Mouse (Mus musculus): Measurements from ENCODE around the gene Pwp2. TPM values are rescaled to one million over a fixed set of nuclear protein-coding genes. Genes with fewer than 3 reads are reported as not detected.

The Pwp2 gene
- total and polyA plus RNA-seq, 3 experiments = 49.6 to 91.5 (median 62.4) TPM

DNA sequence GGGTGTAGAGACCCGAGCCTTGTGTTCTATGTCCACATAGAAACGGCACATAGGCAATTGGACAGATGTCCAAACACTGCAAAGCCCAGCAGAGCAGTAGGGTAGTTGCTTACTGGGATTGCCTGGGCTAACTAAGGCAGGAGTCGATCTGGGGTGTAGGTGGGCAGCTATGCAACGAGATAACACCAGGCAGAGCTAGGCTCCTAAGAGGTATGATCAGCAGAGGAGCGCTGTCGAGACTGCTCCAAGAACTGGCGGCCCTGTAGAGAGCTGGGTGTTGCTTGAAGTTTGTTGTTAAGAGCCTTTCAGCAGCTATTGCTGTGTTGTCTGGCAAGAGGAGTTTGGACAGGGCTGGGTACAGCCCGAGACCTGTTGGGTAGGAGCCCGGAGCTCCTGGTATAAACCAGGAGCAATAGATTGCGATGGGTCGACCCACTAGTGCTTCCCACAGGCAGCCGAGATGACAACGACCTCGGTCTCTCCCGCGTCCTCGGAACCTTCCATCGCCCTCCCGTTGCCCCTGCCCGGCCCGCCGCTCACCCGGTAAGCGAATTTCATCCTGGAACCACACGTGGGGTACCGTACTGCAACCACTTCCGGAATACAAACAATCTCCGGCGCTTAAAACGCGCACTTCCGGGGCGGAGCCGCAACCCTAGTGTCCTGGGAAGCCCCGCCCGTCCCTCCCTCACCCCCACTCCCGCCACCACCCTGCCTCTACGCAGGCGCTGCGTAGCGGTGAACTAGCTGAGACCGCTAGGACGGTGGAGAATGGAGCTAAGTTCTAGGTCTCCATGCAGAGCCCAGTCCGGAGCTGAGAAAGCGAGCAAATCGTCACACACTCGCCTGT is at the start of gene Pwp2 (continued):
- no peak for TF ChIP-seq BHLHE40 (IDR thresholded peaks at IDR 0.05; ENCODE audit: borderline replicate concordance, low read depth, low read length)
- 0 out of 2 replicates have a peak, but pooled peaks have one; percentile 19 for TF ChIP-seq ETS1 (IDR thresholded peaks at IDR 0.05; ENCODE audit: low read depth, low read length)
- TF ChIP-seq GATA1 (IDR thresholded peaks at IDR 0.05; ENCODE audit: low read depth, low read length) = no peak
- TF ChIP-seq MAZ (IDR thresholded peaks at IDR 0.05; ENCODE audit: low read depth, low read length) = peak; percentile 87
- TF ChIP-seq SMC3 (IDR thresholded peaks at IDR 0.05; ENCODE audit: low read depth, low read length) = 0 out of 2 replicates have a peak, but pooled peaks have one; percentile 5

DNA sequence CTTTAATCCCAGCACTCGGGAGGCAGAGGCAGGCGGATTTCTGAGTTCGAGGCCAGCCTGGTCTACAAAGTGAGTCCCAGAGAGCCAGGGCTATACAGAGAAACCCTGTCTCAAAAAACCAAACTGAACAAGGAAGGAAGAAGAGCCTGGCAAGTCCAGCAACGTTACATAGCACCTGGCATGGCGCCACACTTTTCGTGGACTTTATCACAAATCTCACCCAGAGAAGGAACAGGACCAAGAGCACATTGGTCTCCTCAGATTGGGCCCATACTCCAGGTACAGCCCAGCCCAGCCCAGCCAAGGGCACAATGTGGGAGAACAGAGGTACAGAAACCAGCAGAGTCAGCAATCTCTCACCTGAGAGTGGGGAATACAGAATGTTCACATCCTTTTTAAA is 48.8 kb upstream of the Pwp2 start:
- peaks cover 30% of the 10 kb centered on the region for H3K79me2 ChIP-seq (ENCODE audit: control insufficient read depth, insufficient read depth, low read length, poor library complexity)
- H3K9me3 ChIP-seq (replicated peaks; ENCODE audit: insufficient read depth, low read length) = no peaks in the 10 kb centered on the region
- peak; percentile 57 for DNase-seq (ENCODE audit: low read depth, low spot score)
- no peak overlapping the region for H3K27ac ChIP-seq (ENCODE audit: control insufficient read depth, low read depth, low read length)
- H3K9ac ChIP-seq (ENCODE audit: control insufficient read depth, low read depth, low read length, poor library complexity, severe bottlenecking) = no peak overlapping the region
- peaks cover 7 to 8% of the 10 kb centered on the region in 2 experiments; a peak in 3 of 4 replicates for H3K36me3 ChIP-seq (ENCODE audit: control insufficient read depth in 1 of 2, insufficient read depth in 2 of 2, low read length in 2 of 2)
- no peaks in the 10 kb centered on the region for H3K27me3 ChIP-seq (ENCODE audit: control insufficient read depth in 1 of 2, insufficient read depth in 2 of 2, low read length in 2 of 2)
- H3K4me1 ChIP-seq (ENCODE audit: control insufficient read depth in 1 of 2, insufficient read depth in 2 of 2, low read length in 2 of 2) = peaks cover 0 to 2% of the 10 kb centered on the region in 2 experiments; a peak in 1 of 4 replicates
- no peak overlapping the region for H3K4me3 ChIP-seq (ENCODE audit: control insufficient read depth in 1 of 2, insufficient read depth in 1 of 2, low read depth in 2 of 2, low read length in 2 of 2)
- TF ChIP-seq MAFK (IDR thresholded peaks at IDR 0.05; ENCODE audit: borderline replicate concordance, low read depth, low read length) (peak; percentile 50; the same call in 1 of the 2 replicates), GABPA (IDR thresholded peaks at IDR 0.05; ENCODE audit: low read depth, low read length) (no peak)

DNA sequence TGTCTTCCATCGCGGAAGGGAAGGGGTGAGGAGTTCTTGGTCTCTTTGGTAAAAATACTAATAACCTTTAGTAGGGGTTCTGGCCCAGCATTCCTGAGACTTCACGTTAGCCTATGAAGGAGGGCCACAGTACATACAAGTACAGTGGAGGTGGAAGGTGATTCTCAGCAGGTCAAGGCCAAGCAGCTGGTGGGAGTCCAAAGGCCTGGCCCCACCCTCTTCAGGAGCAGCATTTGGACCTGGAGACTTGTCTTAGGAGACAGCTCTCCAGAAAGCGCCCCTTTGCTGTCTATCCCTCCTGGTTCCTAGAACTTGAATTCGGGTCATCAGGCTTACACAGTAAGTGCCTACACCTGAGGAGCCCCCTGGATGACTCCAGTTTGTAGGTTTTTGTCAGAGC is 48.2 kb upstream of the Pwp2 start:
- Histone ChIP-seq H3K9me3 (replicated peaks; ENCODE audit: insufficient read depth, low read length) (no peaks in the 10 kb centered on the region), H3K27ac (ENCODE audit: control insufficient read depth, low read depth, low read length) (no peak overlapping the region), H3K4me3 (ENCODE audit: control insufficient read depth in 1 of 2, insufficient read depth in 1 of 2, low read depth in 2 of 2, low read length in 2 of 2) (no peak overlapping the region), H3K36me3 (ENCODE audit: control insufficient read depth in 1 of 2, insufficient read depth in 2 of 2, low read length in 2 of 2) (peaks cover 7 to 9% of the 10 kb centered on the region in 2 experiments; a peak in 3 of 4 replicates), H3K27me3 (ENCODE audit: control insufficient read depth in 1 of 2, insufficient read depth in 2 of 2, low read length in 2 of 2) (no peaks in the 10 kb centered on the region), H3K9ac (ENCODE audit: control insufficient read depth, low read depth, low read length, poor library complexity, severe bottlenecking) (no peak overlapping the region), H3K4me1 (ENCODE audit: control insufficient read depth in 1 of 2, insufficient read depth in 2 of 2, low read length in 2 of 2) (peaks cover 0 to 2% of the 10 kb centered on the region in 2 experiments; a peak in 1 of 4 replicates), H3K79me2 (ENCODE audit: control insufficient read depth, insufficient read depth, low read length, poor library complexity) (peaks cover 27% of the 10 kb centered on the region)
- TF ChIP-seq SMC3 (IDR thresholded peaks at IDR 0.05; ENCODE audit: low read depth, low read length) (no peak), TBP (IDR thresholded peaks at IDR 0.05; ENCODE audit: low read depth, low read length) (no peak), GABPA (IDR thresholded peaks at IDR 0.05; ENCODE audit: low read depth, low read length) (no peak)
- no peak for DNase-seq (ENCODE audit: low read depth, low spot score)

GRCm38 (mm10) chr10:78232301-78232980 is 47.5 kb upstream of the Pwp2 start:
- no peak overlapping the region for H3K27ac ChIP-seq (ENCODE audit: control insufficient read depth, low read depth, low read length)
- no peak overlapping the region for H3K9ac ChIP-seq (ENCODE audit: control insufficient read depth, low read depth, low read length, poor library complexity, severe bottlenecking)
- DNase-seq (ENCODE audit: low read depth, low spot score) = no peak
- H3K4me1 ChIP-seq (ENCODE audit: control insufficient read depth in 1 of 2, insufficient read depth in 2 of 2, low read length in 2 of 2) = peaks cover 0 to 2% of the 10 kb centered on the region in 2 experiments; a peak in 1 of 4 replicates
- TF ChIP-seq MXI1 (IDR thresholded peaks at IDR 0.05; ENCODE audit: low read depth, low read length) (no peak), CHD1 (IDR thresholded peaks at IDR 0.05; ENCODE audit: low read depth, low read length) (no peak), MYB (IDR thresholded peaks at IDR 0.05; ENCODE audit: low read depth, low read length) (no peak), SIN3A (IDR thresholded peaks at IDR 0.05; ENCODE audit: low read length) (no peak), MYC (IDR thresholded peaks at IDR 0.05; ENCODE audit: low read depth, low read length) (no peak)
- H3K27me3 ChIP-seq (ENCODE audit: control insufficient read depth in 1 of 2, insufficient read depth in 2 of 2, low read length in 2 of 2) = no peaks in the 10 kb centered on the region
- no peak overlapping the region for H3K4me3 ChIP-seq (ENCODE audit: control insufficient read depth in 1 of 2, insufficient read depth in 1 of 2, low read depth in 2 of 2, low read length in 2 of 2)
- no peaks in the 10 kb centered on the region for H3K9me3 ChIP-seq (replicated peaks; ENCODE audit: insufficient read depth, low read length)
- H3K79me2 ChIP-seq (ENCODE audit: control insufficient read depth, insufficient read depth, low read length, poor library complexity) = peaks cover 26% of the 10 kb centered on the region
- H3K36me3 ChIP-seq (ENCODE audit: control insufficient read depth in 1 of 2, insufficient read depth in 2 of 2, low read length in 2 of 2) = peaks cover 7 to 8% of the 10 kb centered on the region in 2 experiments; a peak in 3 of 4 replicates

All from MEL (cell line).